Mouse (Mus musculus) splenic B cell, adult 2 months (primary cell): Measurements from ENCODE around the gene Nlrx1.
A peak's percentile ranks its signal among the peaks of the same experiment; 100 is the strongest.
"Not testable (repeated sequence)": the region's sequence is repeated elsewhere in the genome, so short reads cannot be mapped to it uniquely, and the experiment has no call there.

Source experiments
- DNase-seq: peaks from one replicate; pipeline ENCODE4 v3.0.0-alpha.2; 2011; ENCODE audit warnings: low read depth, low spot score
- H3K27me3 ChIP-seq: 2 replicates; pipeline ENCODE4 v1.6.1; 2012; ENCODE audit warnings: mild to moderate bottlenecking, low read length, moderate library complexity, mixed read lengths; ENCODE audit not compliant: control insufficient read depth, poor library complexity, insufficient read depth, severe bottlenecking
- H3K36me3 ChIP-seq: 2 replicates; pipeline ENCODE4 v1.6.1; 2012; ENCODE audit warnings: mild to moderate bottlenecking, low read length, moderate library complexity, mixed read lengths; ENCODE audit not compliant: control insufficient read depth, poor library complexity, insufficient read depth, severe bottlenecking

The Nlrx1 gene

DNA sequence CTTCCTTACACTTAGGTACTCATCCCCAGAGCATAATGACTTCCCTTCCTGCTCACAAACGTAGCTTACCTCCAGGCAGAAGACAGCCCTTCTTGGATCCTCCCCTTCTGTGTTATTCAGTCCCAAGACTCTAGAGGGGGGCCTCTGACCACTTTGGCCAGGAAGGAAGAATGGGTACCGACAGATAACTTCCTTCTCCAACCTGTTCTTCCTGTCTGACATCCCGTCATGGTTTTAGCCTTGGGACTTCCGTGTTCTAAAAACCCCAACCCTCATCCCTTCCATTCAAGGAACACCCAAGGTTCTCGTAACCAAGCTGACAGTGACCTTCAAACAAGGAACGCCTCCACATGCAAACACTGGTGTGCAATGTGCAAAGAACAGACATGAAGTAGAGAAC lies at the start of gene Nlrx1:
Nlrx1 (minus strand) TSS at position 168 of the 400 bp plus-strand sequence.
- Histone ChIP-seq H3K36me3 (no peaks in the 10 kb centered on the region), H3K27me3 (no peaks in the 10 kb centered on the region)
- DNase-seq, result no peak

DNA sequence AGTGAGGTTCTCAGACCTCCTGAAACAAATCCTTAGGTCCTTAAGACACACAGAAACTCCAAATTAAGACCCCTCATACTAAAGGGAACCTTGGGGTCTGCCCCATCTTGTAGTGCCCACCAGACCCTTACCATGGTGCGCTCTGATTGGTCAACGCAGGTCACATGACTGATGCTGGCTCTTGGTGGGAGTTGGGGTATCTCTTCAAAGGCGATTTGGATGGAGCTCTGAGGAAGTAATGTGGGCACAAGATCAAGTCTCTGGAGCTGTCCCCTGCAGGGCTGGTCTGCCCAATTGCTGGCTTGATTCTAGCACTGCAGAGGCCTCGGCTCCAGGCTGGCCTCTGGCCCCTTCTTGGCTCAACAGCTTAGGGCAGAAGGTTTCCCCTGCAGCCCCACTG lies 49.1 kb upstream of the Nlrx1 start:
- no peak for DNase-seq
- no peaks in the 10 kb centered on the region for H3K27me3 ChIP-seq
- H3K36me3 ChIP-seq, result peaks cover 2% of the 10 kb centered on the region

DNA sequence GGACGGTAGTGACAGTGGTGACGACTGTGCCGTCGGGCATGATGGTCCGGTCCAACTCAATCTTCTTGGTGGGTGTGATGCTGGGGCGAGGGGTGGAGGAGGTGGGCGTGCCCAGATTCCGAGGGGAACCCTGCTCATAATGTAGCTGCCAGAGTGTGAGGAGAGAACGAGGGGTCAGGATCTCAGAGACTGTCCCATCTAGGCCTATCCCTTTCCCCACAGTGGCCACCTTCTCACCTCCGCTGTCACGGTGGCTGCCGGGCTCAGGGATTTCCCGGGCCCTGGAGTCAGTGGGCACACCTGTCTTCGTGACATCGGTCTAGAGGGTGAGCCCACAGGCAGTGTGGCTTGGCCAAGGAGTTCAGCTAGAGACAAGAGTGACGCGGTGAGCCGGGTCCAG lies 46.5 kb upstream of the Nlrx1 start:
- Histone ChIP-seq H3K27me3 (no peaks in the 10 kb centered on the region), H3K36me3 (peaks cover 5% of the 10 kb centered on the region)
- DNase-seq, result no peak

DNA sequence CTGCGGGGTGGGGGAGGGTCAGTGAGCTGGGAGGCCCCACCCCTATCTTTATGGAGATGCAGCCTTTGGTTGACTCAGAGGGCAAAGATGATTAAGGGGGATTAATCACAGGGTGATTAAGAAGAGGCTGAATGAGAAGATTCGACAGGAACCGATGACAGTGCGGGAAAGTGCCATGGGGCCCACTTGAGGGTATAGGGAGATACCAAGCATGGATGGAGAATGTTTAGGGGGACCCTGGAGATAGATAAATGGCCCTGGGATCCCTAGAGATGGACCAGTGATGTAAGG lies 45.8 kb upstream of the Nlrx1 start:
- H3K27me3 ChIP-seq, result no peaks in the 10 kb centered on the region
- DNase-seq, result no peak
- peaks cover 5% of the 10 kb centered on the region for H3K36me3 ChIP-seq

DNA sequence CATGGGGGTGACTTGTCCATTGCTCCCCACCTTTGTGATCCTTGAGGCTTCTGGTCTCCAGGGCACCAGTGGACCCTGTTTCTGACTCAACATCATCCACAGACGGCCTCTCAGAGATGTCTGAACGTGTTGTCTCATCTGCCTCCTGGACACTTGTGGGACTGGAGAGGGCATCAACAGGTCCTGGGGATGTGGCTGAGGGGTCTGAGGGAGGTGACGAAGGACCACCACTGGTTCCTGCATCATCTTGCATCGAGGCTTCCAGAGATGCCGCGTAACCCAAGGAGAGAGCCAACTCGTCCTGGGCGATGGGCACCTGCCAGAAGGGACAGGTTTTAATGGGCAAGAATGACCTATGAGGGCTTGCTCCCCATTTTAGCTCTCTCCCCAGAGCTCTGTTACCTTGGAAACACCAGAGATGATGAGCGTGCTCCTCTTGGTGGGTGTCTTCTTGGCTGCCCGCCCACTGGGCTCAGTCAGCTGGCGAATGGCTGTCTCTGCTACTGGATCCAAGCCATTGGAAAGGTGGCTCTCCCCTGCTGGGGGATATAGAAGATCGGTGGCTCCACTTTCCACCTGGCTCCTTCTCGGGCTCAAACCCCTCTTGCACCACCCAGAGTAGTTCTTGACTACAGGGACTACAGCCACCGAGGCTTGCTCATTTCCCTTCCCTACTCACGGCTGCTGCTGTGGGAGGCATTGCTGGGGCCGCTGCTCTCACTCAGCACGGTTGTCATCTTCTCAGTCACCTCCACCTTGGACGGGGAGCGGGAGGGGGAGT lies 45.3 kb upstream of the Nlrx1 start:
- Histone ChIP-seq H3K36me3 (peaks cover 5% of the 10 kb centered on the region), H3K27me3 (no peaks in the 10 kb centered on the region)
- no peak for DNase-seq

DNA sequence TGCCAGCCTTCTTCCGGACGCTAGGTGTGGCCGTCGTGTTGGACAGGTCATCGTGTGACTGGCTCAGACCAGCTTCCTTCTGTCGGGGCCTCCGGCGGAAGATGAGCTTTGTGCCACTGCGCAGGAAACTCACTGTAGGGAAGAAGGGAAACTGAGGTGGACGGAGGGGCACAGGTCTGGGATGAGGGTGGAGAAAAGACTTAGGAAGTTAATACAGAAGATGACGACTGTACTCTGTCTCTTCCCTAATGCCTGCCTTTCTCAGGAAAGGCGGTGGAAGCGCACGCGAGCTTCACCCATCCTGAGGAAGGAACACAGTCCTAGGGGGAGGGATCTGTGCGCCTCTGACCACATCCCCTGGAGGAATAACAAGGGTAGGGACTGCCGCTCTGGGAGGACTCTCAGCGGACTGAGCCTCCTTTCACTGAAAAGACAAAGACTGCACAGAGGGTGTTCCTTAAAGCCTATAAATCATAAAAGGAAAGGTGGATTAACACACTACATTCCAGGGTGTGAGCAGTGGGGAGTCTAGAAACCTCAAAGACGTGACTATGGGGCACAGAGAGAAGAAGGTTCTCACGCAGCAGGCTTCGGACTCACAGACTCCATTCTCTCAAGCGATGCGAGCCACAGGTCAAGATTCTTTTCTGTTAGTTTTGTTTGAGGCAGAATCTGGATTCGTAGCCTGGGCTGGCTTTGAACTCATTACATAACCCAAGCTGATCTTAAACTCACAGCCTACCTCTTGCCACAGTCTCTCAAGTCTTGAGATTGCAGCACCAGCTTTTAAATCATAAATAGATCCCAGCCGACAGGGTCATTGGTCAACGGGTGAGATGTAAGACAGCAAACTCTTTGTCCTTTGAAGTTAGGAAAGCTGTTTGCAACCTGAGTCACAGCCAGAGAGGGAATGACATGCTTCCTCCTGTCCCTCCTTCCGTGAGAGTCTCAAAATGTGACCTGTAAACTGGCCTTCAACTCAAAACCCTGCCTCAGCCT lies 43.0 kb upstream of the Nlrx1 start:
- H3K27me3 ChIP-seq, result no peaks in the 10 kb centered on the region
- DNase-seq, result no peak
- peaks cover 5% of the 10 kb centered on the region for H3K36me3 ChIP-seq

DNA sequence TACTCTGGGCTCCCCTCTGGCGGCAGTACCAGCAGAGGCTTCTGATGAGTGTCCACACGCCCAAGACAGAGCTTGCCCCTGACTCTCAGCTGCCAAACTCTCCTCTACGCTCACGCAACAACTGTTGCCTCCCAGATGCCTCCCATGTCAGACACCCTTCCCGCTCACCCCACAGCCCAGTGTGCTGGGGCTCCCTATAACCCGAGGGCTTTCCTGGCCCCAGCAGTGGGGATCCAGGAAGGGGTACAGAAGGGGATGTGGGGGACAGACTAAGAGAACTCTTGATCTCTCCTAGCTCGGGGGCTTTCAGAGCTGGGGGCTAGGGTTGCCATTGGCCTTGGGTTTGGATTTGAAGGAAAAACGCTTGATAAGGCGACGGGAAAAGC lies 42.3 kb upstream of the Nlrx1 start:
- H3K36me3 ChIP-seq, result peaks cover 5% of the 10 kb centered on the region
- DNase-seq, result no peak

DNA sequence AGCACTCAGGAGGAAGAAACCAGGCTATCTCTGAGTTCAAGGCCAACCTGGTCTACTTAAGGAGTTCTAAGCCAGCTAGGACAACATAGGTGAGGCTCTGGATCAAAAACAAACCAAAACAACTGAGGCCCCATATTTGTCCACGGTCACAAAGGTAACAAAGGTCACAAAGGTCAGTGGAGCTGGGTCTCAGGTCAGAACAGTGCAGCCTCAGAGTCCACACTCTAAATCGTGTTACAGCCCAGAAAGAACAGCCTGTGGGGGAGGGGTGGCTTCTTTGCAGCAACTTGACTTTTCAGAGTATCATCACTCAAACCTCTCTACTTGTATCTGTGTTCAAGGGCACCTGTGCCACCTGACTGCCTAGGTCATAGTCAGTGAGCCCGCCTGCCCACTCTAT lies 41.4 kb upstream of the Nlrx1 start:
- no peak for DNase-seq
- peaks cover 3% of the 10 kb centered on the region for H3K36me3 ChIP-seq
- no peaks in the 10 kb centered on the region for H3K27me3 ChIP-seq

More for the DNA sequence above, 42.3 kb upstream of the Nlrx1 start:
- no peaks in the 10 kb centered on the region for H3K27me3 ChIP-seq

DNA sequence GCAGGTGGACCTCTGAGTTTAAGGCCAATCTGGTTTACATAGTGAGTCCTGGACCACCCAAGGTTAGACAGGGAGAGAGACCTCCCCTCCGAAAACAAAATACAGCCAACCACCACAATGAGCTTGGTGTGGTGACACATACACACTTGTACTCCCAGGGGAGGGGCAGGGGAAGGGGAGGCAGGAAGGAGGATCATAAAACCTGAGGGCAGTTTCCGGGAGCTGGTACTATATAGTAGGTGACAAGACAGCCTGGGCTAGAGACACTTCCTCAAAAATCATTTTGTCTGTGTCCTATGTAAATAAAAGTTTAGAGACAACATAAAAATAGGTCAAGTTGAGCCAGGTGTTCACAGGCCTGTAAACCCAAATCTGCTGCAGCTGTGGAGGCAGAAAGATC lies 38.8 kb upstream of the Nlrx1 start:
- H3K27me3 ChIP-seq, result no peaks in the 10 kb centered on the region
- DNase-seq, result peak; percentile 69
- peaks cover 4% of the 10 kb centered on the region for H3K36me3 ChIP-seq

DNA sequence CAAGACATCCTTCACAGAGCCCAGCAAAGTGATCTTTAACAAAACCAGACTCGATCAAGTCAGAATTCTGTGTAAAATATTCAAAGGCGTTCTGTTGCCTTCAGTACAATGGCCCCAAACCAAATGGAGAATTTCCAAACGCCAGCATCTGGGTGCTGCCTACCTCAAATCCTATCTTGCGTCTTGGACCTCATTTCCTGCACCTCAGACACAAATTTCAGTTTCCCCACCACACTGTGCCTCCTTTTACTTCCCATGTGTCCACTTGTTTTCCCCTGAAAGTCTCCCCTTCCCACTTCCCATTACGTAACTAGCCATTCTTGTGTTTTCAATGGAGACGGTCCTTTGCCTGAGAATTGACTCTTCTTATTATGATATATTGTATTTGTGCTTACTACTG lies 38.1 kb upstream of the Nlrx1 start:
- DNase-seq, result no peak
- Histone ChIP-seq H3K27me3 (no peaks in the 10 kb centered on the region), H3K36me3 (peaks cover 7% of the 10 kb centered on the region)

DNA sequence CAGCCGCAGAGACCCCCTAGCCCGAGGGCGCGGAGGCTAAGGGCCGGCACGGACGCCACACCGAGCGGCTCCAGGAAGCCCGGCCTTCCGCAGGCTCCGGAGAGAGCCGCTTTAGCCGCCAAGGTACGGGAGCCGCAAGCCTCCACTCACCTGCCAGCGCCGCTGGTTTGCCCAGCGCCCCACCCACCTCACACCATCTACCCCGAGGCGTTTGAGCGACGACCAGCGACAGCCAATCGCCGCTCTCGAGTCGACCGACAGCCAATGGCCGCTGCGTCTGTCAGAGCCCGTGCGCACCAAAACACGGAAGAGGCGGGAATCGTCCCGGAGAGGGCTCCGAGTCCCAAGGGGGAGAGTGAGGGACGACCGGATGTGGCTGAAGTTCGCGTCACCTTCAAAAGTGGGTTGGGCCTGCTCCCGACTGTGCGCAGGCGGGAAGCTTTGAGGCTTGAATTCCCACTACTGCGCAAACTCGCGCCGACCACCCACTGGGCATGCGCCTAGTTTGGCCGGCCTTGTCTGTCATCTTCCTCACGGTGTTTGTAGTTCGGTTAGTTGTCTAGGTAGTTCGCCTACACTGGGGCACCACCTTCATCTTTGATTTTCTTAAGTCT lies 37.2 kb upstream of the Nlrx1 start, which contains the start of gene Hinfp:
Hinfp (minus strand) TSS at position 206 of the 614 bp plus-strand sequence.
- H3K27me3 ChIP-seq, result no peaks in the 10 kb centered on the region
- H3K36me3 ChIP-seq, result peaks cover 8% of the 10 kb centered on the region

DNA sequence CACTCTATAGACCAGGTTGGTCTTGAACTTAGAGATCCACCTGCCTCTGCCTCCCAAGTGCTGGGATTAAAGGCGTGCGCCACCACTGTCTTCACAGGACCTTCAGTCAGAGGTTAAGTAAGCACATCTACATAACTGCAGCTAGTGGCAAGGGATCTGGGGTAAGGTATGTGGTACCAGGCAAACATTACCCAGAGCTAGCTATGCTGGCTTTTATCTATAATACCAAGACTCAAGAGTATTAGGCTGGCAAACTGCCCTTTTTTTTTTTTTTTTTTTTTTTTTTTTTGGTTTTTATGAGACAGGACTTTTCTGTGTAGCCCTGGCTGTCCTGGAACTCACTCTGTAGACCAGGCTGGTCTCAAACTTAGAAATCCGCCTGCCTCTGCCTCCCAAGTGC lies 31.6 kb upstream of the Nlrx1 start:
- H3K27me3 ChIP-seq, DNase-seq: not testable (repeated sequence)
- peaks cover 35% of the 10 kb centered on the region for H3K36me3 ChIP-seq

More for the DNA sequence above, 37.2 kb upstream of the Nlrx1 start, which contains the start of gene Hinfp:
- peak; percentile 99 for DNase-seq

DNA sequence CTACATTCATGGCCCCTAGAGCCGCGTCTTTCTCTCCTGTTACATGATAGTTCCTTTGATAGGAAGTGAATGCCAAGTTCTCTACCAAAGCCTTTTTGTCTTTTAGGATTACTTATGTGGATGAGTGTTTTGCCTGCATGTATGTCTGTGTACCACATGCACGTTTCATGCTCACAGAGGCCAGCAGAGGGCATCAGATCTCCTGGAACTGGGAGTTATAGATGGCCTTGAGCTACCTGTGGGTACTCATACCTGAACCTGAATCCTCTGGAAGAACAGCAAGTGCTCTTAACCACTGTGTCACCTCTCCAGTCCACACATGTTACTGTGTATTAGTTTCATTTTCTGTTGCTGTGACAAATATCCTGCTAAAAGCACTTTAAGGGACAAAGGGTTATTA lies 24.1 kb upstream of the Nlrx1 start:
- peak; percentile 82 for DNase-seq
- no peaks in the 10 kb centered on the region for H3K27me3 ChIP-seq
- H3K36me3 ChIP-seq, result peaks cover 21% of the 10 kb centered on the region

DNA sequence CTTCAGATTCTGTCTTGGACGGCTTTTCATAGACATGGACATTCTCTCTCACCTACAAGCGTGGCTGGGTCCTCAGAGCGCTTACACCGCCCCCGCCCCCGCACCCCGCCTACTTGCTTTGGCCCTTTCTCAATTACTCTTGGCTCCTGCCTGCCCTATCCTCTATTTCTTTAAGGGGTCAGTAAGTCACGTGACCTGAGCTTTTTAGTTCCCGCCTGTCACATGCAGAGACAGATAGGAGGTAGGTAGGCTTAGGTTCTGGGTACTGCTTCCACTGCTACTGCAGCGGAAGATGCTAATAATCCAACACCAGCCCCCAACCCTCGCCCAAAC lies 20.5 kb upstream of the Nlrx1 start:
- Histone ChIP-seq H3K27me3 (no peaks in the 10 kb centered on the region), H3K36me3 (peaks cover 3% of the 10 kb centered on the region)
- no peak for DNase-seq
